Mouse (Mus musculus) 3T3-L1 (cell line): ENCODE data around the gene Zfp651.

Experiments used
- DNase-seq: peaks from one replicate; pipeline ENCODE4 v3.0.0-alpha.2; 2015; ENCODE audit warnings: low read depth, low spot score

Zfp651 gene

DNA sequence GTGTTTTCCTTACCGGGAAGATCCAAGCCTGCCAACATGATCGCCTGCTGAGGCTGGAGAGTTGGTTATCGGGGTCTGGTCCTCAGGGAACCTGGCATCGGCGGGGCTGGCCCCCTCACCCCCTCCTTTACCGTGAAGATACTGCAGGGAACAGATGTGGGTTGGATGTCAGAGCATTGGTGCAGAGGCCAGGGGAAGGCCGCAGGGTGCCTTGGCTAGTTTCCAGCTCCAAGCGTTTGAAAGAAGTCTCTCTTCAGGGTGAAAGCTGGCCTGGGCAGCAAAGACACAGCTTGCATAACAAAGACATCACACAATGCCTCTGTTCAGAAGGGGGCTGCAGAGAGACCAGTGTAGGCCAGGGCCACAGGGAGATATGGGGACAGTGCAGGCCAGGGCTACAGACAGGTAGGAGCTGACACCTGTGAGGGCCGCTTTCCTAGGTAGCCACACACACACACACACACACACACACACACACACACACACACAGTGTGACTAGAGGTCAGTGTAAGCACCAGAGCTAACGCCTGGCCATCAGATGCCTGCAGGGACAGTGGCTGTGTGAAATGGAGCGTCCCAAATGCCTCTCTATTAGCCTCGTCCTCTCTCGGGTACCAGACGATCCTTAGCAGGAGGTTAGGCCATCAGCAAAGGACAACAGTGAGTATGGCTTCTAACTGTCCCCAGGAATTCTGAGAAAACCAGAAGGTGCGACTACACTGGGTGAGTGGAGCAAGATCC is 51.1 kb downstream of the Zfp651 start:
- no peak for DNase-seq

DNA sequence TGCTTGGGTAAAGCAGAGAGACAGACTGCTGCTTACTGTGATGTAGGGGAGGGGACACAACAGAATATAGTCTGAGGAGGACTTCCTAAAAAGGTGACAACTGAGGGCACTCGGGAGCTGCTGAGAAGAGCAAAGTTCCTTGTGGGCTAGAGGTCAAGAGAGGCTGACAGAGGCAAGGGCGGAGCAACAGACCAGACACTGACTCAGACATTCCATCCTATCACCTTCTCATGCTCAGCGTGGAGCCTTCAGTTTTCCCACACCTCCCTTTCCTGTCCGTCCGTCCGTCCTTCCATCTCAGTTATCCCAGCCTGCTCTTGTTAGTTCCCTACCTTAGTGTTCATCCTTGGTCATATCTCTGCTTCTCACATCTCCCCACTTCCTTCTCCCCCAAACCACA is 56.1 kb downstream of the Zfp651 start:
- peak; percentile 59 for DNase-seq

DNA sequence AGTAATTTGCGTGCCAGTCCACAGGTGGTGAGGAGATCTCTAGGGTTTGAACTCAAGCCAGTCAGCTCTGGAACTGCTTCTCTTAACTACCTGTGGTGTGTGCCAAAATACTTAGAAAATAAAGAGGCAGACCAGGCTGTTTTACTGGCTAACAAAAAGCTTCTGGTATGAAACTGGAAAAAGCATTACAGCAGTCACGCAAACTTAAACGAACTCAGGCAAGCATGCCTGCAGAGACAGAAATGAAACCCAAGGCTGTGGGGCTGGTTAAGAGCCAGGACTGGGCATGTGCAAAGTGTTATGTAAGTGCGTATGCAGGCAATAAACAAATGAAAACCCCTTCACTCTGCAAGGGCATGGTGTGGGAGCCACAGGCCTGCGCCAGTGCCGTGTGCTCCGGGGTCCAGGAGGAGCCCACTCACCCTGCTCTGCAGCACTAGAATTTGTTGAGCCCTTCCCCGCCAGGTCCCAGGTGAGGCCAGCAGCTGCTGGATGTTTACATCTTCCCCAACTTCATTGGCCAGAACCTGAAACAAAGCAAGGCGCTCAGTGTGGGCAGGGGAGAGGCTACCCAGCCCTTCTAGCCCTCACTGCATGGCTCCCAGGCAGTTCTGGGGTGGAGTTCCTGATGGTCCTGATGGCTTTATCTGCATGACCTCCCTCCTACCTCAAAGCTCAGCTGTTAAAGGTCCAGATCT is 60.1 kb downstream of the Zfp651 start:
- DNase-seq = no peak

DNA sequence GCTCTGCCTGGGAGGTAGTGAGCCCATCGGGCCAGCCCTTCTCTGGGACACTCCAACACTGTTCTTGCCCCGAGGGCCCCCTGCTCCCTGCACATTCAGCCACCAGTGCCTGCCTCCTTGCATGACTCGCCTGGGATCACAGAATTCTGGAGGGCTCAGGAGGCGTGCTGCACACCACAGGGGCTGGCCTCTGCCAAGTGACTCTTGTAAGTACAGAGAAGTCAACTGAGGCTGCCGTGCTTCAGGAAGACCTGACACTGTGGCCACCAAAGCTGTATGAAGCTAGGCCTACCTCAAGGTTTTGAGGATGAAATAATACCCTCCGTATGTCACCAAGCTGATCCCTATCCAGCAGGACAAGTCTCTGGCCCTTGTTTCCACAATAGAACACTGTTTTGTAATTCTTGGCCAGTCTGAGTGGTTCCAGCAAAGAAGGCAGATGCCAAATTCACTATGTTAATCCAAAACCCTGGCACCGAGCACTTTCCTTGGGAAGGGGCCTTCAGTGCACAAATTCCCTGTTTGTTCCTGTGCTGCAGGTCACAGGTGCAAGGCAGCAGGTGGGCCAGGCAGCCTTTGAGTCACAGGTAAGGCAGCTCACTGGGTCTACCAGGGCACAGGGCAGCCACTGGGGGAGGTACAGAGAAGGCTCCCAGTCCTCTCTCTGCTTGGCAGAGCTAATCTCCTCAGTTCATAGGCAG is 60.8 kb downstream of the Zfp651 start:
- peak; percentile 46 for DNase-seq

DNA sequence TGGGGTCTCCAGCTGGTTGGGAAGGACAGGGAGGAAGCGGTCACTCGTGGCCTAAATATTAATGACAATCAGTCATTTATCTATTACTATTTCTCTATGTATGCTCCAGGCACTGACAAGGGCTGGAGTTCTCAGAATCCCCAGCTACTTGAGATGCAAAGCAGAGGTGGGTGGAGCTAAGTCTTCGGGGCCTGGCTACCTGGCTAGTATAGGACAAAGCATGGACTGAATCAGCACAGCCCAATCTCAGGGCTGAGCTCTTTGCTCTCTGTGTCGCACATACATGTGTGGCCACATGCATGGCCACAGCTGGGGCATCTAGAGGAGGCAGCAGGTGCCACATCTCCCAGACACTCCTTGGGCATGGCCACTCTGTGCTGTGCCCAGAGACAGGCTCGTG is 61.6 kb downstream of the Zfp651 start:
- no peak for DNase-seq
